Mouse (Mus musculus) liver, embryonic 15.5 days (tissue): ENCODE results near the gene Arhgap35. TPM values are rescaled to one million over a fixed set of nuclear protein-coding genes. Genes with fewer than 3 reads are reported as not detected.

Experiments
- polyA plus RNA-seq: library from polyadenylated mRNA; unstranded; fragments of >200 nt; fragmentation: Nextera tagmentation; extraction: Ambion mirVana; gene quantifications from 2 replicates; pipeline ENCODE4 v1.2.1, GENCODE M21; 2015

The Arhgap35 gene
- polyA plus RNA-seq, 1 experiment from 2014 or later: 2.4 TPM

Other genes starting within 250 kb of the Arhgap35 start
- 97.7 and 98.0 TPM in 2 replicates for gene Sae1, start 227.2 kb downstream of the Arhgap35 start, polyA plus RNA-seq
- 8.0 and 10.8 TPM in 2 replicates for gene Zc3h4, start 214.1 kb downstream of the Arhgap35 start, polyA plus RNA-seq
- 28.8 and 30.4 TPM in 2 replicates for gene Tmem160, start 162.2 kb downstream of the Arhgap35 start, polyA plus RNA-seq
- 0.12 and 0.17 TPM in 2 replicates for gene Npas1, start 137.3 kb downstream of the Arhgap35 start, polyA plus RNA-seq
- gene Ceacam15, start 60.7 kb upstream of the Arhgap35 start, polyA plus RNA-seq: not detected in 2 replicates
- gene Ceacam9, start 106.9 kb upstream of the Arhgap35 start, polyA plus RNA-seq: not detected in 2 replicates
- gene Ap2s1, start 123.4 kb upstream of the Arhgap35 start, polyA plus RNA-seq: 162 and 176 TPM in 2 replicates
- 120 and 144 TPM in 2 replicates for gene Slc1a5, start 166.3 kb upstream of the Arhgap35 start, polyA plus RNA-seq
- 30.9 and 37.8 TPM in 2 replicates for gene Strn4, start 200.9 kb upstream of the Arhgap35 start, polyA plus RNA-seq
- gene Fkrp, start 201.7 kb upstream of the Arhgap35 start, polyA plus RNA-seq: 8.2 and 9.0 TPM in 2 replicates
- gene Prkd2, start 227.9 kb upstream of the Arhgap35 start, polyA plus RNA-seq: 3.2 and 3.8 TPM in 2 replicates